Mouse (Mus musculus) thymus, adult 2 months (tissue): ENCODE measurements around the gene Chd8. TPM values are rescaled to one million over a fixed set of nuclear protein-coding genes. Genes with fewer than 3 reads are reported as not detected.

Experiments
- DNase-seq: peaks from one replicate; pipeline ENCODE4 v3.0.0; 2021
- H3K27ac ChIP-seq: fragments of 200-500 bp; 2 replicates; pipeline ENCODE4 v1.5.1; 2012; ENCODE audit warnings: low read length, control low read depth; ENCODE audit not compliant: control insufficient read depth, insufficient read depth
- H3K27me3 ChIP-seq: fragments of 200-500 bp; 2 replicates; pipeline ENCODE4 v1.6.1; 2012; ENCODE audit warnings: mild to moderate bottlenecking, low read length, moderate library complexity, mixed read lengths; ENCODE audit not compliant: control insufficient read depth, insufficient read depth
- H3K36me3 ChIP-seq: fragments of 200-500 bp; 2 replicates; pipeline ENCODE4 v1.6.1; 2012; ENCODE audit warnings: mild to moderate bottlenecking, low read length, moderate library complexity; ENCODE audit not compliant: control insufficient read depth, insufficient read depth
- H3K4me1 ChIP-seq: fragments of 200-500 bp; replicated peaks from 2 replicates; pipeline ENCODE4 v1.6.1; 2012; ENCODE audit warnings: low read length; ENCODE audit not compliant: control insufficient read depth, insufficient read depth
- H3K4me3 ChIP-seq: fragments of 200-500 bp; 2 replicates; pipeline ENCODE4 v1.5.1; 2012; ENCODE audit warnings: mild to moderate bottlenecking, low read length, control low read depth, moderate library complexity; ENCODE audit not compliant: control insufficient read depth, insufficient read depth
- CTCF ChIP-seq: fragments of 200-500 bp; IDR thresholded peaks from 2 replicates; pipeline ENCODE4 v1.5.1; 2012; ENCODE audit warnings: mild to moderate bottlenecking, control low read depth, low read length, moderate library complexity, borderline replicate concordance; ENCODE audit not compliant: control insufficient read depth, poor library complexity, insufficient read depth; ENCODE audit errors: extremely low read depth
- POLR2A ChIP-seq: fragments of 200-500 bp; IDR thresholded peaks from 2 replicates; pipeline ENCODE4 v1.6.1; 2012; ENCODE audit warnings: mild to moderate bottlenecking, low read length, control low read depth, moderate library complexity; ENCODE audit not compliant: control insufficient read depth, poor library complexity, insufficient read depth; ENCODE audit errors: extremely low read depth
- WGBS: fragments of 180-500 bp; shearing (Covaris S2); methylation state at CpG from one replicate; pipeline ENCODE4 v1.1.7; 2018; 5-methylcytosine and 5-hydroxymethylcytosine counted together
- polyA plus RNA-seq: library from polyadenylated mRNA; depleted of rRNA; stranded (reverse); fragments of >200 nt; gene quantifications from 2 replicates; pipeline ENCODE4 v1.2.3, GENCODE M21; 2012

Chd8 gene
- polyA plus RNA-seq, 1 experiment = 66.6 TPM

DNA sequence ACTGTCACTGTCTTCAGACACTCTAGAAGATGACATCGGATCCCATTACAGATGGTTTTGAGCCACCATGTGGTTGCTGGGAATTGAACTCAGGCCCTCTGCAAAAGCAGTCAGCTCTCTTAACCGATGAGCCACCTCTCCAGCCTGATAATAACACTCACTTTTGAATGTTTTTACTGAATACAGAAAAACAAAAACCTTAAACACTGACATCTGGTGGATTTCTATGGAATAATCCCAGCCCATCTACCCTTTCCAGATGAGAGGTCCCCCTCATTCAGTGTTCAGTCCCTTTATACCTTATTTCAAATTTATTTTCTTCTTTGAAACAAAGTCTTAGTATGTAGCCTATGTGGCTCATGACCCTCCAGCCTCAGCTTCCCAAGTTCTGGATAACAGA, 68.1 kb downstream of the Chd8 start:
- no peak overlapping the region for H3K4me3 ChIP-seq
- H3K27ac ChIP-seq = no peak overlapping the region
- H3K27me3 ChIP-seq = no peaks in the 10 kb centered on the region
- peaks cover 4% of the 10 kb centered on the region for H3K36me3 ChIP-seq
- TF ChIP-seq CTCF = no peak
- no peak for TF ChIP-seq POLR2A
- 71% methylated on average over 2 of the region's 2 CpGs for WGBS
- H3K4me1 ChIP-seq = no peaks in the 10 kb centered on the region
- no peak for DNase-seq

DNA sequence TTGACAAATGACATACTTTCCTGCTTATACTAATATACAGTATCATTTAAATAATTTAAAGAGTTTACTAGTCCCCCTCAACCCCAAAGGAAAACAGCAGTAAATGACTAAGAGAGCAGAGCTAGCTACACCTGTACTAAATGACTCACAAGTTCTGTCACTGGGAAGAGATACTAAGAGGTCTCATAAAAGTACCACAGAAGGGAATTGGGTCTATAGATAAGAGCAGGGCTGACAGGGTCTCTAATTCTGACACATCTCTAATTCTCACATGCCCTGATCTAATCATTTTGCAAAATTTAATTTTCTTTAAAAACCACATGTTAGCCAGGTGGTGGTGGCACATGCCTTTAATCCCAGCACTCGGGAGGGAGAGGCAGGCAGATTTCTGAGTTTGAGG, 68.8 kb downstream of the Chd8 start:
- 86% methylated on average over 1 of the region's 1 CpGs for WGBS

DNA sequence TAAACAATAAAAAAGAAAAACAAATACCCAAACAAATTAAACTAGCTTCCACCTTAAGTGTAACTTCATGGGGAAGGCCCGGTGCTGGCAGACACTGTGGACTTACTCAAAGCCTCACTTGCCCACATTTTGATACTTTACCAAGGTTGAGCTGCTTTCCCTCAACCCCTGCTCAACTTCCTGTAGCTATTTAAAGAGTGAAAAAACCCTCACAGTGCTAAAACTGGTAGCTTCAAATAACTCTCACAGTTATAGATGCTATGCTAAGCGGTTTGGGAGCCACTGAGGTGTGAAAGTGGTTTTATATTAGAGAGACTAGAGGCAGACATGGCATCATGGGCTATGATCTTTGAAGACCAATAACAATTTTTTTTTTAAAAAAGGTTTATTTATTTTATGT, 91.0 kb downstream of the Chd8 start:
- Histone ChIP-seq H3K36me3 (peaks cover 64% of the 10 kb centered on the region), H3K27me3 (no peaks in the 10 kb centered on the region), H3K4me1 (no peaks in the 10 kb centered on the region), H3K27ac (no peak overlapping the region), H3K4me3 (no peak overlapping the region)
- WGBS = 40% methylated on average over 2 of the region's 2 CpGs
- TF ChIP-seq CTCF (no peak), POLR2A (no peak)
- no peak for DNase-seq

More for the DNA sequence above, 68.8 kb downstream of the Chd8 start:
- TF ChIP-seq CTCF (no peak), POLR2A (no peak)
- no peaks in the 10 kb centered on the region for H3K27me3 ChIP-seq
- H3K4me1 ChIP-seq = no peaks in the 10 kb centered on the region
- peaks cover 6% of the 10 kb centered on the region for H3K36me3 ChIP-seq
- no peak overlapping the region for H3K4me3 ChIP-seq
- DNase-seq = no peak
- no peak overlapping the region for H3K27ac ChIP-seq

DNA sequence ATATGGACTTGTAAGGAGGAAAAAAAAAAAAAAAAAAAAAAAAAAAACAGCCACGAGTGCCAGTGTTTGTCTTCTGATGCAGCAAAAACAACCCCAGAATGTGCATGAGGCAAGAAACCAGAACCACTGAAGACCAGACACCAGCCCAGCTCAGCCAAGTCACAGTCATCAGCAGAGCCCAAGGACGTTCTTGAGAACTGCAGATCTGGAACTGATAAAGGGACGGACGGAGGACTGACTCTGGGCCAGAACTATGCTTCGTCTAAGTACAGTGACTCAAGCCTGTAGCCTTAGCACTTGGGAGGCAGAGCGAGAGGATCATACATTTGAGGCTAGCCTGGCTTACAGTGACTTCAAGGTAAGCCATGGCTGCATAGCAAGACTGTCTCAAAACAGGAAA, 96.7 kb downstream of the Chd8 start:
- 96% methylated on average over 6 of the region's 6 CpGs for WGBS
- DNase-seq = no peak
- H3K27me3 ChIP-seq = no peaks in the 10 kb centered on the region
- no peak overlapping the region for H3K4me3 ChIP-seq
- H3K4me1 ChIP-seq = no peaks in the 10 kb centered on the region
- peaks cover 64% of the 10 kb centered on the region for H3K36me3 ChIP-seq
- H3K27ac ChIP-seq = no peak overlapping the region
- TF ChIP-seq POLR2A = no peak
- no peak for TF ChIP-seq CTCF

DNA sequence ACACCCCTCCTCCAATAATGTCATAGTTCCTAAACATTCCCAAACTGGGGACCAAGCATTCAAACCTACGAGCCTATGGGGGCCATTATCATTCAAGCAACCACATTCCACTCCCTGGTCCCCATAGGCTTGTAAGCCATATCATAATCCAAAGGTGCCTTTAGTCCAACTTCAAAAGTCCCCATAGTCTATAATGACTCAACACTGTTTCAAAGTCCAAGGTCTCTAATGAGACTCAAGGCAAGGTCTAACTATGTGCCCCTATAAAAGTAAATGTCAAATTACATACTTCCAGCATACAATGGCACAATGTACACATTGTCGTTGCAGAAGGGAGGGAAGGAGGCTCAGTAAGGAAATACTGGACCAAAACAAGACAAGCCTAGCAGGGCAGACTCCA, 102.6 kb downstream of the Chd8 start:
- Histone ChIP-seq H3K27me3 (no peaks in the 10 kb centered on the region), H3K4me1 (no peaks in the 10 kb centered on the region), H3K36me3 (peaks cover 13% of the 10 kb centered on the region), H3K27ac (no peak overlapping the region), H3K4me3 (no peak overlapping the region)
- no peak for DNase-seq
- TF ChIP-seq POLR2A (no peak), CTCF (no peak)
- 94% methylated on average over 2 of the region's 2 CpGs for WGBS

DNA sequence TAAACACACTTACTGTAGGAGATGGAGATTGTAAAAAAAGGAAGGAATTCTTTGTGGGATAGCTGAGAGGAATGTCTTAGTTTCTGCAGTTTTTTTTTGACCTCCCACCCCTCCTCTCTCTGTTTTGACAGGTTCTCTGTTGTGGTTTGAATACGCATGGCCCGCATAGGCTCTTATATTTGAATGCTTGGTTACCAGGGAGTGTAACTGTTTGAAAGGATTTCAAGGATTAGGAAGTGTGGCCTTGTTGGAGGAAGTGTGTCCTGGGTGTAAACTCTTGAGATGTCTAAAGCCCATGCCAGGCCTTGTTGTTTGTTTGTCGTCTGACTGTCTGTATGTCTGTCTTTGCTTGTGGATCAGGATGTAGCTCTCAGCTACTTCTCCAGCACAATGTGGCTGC, 105.0 kb downstream of the Chd8 start:
- Histone ChIP-seq H3K4me3 (no peak overlapping the region), H3K4me1 (no peaks in the 10 kb centered on the region), H3K36me3 (no peaks in the 10 kb centered on the region), H3K27ac (no peak overlapping the region), H3K27me3 (no peaks in the 10 kb centered on the region)
- TF ChIP-seq POLR2A (no peak), CTCF (no peak)
- WGBS = 81% methylated on average over 3 of the region's 3 CpGs
- no peak for DNase-seq

DNA sequence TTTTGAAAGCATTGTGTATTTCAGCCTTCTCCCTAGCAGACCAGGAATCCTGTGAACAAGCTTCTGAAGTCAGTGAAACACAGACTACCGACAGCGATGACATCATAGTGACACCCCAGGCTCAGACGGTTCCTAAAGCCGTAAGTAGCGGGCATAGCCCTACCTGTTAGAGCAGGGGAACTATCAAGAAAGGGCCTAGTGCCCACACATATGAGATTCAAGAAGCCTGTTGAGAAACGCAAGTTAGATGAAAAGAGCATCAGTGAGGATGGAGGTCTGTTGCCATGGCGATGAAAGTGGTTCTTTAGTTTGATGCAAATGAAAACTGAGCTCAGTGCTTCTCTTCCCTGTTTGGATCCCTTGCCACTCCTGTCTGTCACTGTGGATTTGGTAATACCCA, 105.4 kb downstream of the Chd8 start:
- H3K4me3 ChIP-seq = no peak overlapping the region
- no peak overlapping the region for H3K27ac ChIP-seq
- H3K36me3 ChIP-seq = no peaks in the 10 kb centered on the region
- TF ChIP-seq CTCF (no peak), POLR2A (no peak)
- WGBS = 90% methylated on average over 7 of the region's 7 CpGs
- H3K27me3 ChIP-seq = no peaks in the 10 kb centered on the region
- no peaks in the 10 kb centered on the region for H3K4me1 ChIP-seq
- no peak for DNase-seq
